Mouse (Mus musculus): ENCODE data around the gene Sap30.

GRCm38 (mm10) chr8:57507556-57508063, 19.9 kb upstream of the Sap30 start:
- TF ChIP-seq POLR2A (IDR thresholded peaks at IDR 0.05; ENCODE audit: insufficient read length, low read depth) (no peak), MAX (IDR thresholded peaks at IDR 0.05; ENCODE audit: low read depth) (no peak), MYOD1 (IDR thresholded peaks at IDR 0.05; ENCODE audit: control insufficient read depth in 1 of 3, insufficient read length in 2 of 3, low read depth in 2 of 3) (no peak)
